Mouse (Mus musculus): ENCODE measurements around the gene Cbx5.

GRCm38 (mm10) chr15:103187803-103188202 is 51.8 kb downstream of the Cbx5 start:
- TF ChIP-seq POLR2A (IDR thresholded peaks at IDR 0.05; ENCODE audit: low read depth, low read length), result no peak
- TF ChIP-seq CTCF (conservative IDR thresholded peaks at IDR 0.05; ENCODE audit: insufficient read depth, insufficient read length, low read depth, low read length), result no peak
